Mouse (Mus musculus) limb, embryonic 12.5 days (tissue): ENCODE data around the gene Rfx2. TPM values are rescaled to one million over a fixed set of nuclear protein-coding genes. Genes with fewer than 3 reads are reported as not detected.

ENCODE experiments used
- ATAC-seq: fragments of 200-750 bp; cut with Nextera tagmentation; 2 replicates; pipeline ENCODE4 v1.8.0; 2017; ENCODE audit warnings: low read depth, moderate TSS enrichment; ENCODE audit not compliant: insufficient number of reproducible peaks, insufficient read depth, low FRiP score, low TSS enrichment
- H3K27ac ChIP-seq: fragments of 300-500 bp; sonication (generic); 2 replicates; pipeline ENCODE4 v1.5.1; 2016; ENCODE audit warnings: mild to moderate bottlenecking, moderate library complexity
- H3K27me3 ChIP-seq: fragments of 300-500 bp; sonication (generic); 2 replicates; pipeline ENCODE4 v1.6.1; 2016; ENCODE audit warnings: mild to moderate bottlenecking, moderate library complexity
- H3K36me3 ChIP-seq: fragments of 300-500 bp; sonication (generic); 2 replicates; pipeline ENCODE4 v1.6.1; 2016; ENCODE audit warnings: mild to moderate bottlenecking, moderate library complexity
- H3K4me1 ChIP-seq: fragments of 300-500 bp; sonication (generic); replicated peaks from 2 replicates; pipeline ENCODE4 v1.6.1; 2016
- H3K4me2 ChIP-seq: fragments of 300-500 bp; sonication (generic); 2 replicates; pipeline ENCODE4 v1.6.1; 2016; ENCODE audit warnings: mild to moderate bottlenecking, moderate library complexity
- H3K4me3 ChIP-seq: fragments of 300-500 bp; sonication (generic); replicated peaks from 2 replicates; pipeline ENCODE4 v1.5.1; 2016; ENCODE audit warnings: mild to moderate bottlenecking
- H3K9ac ChIP-seq: fragments of 300-500 bp; sonication (generic); replicated peaks from 2 replicates; pipeline ENCODE4 v1.6.1; 2016; ENCODE audit warnings: mild to moderate bottlenecking, moderate library complexity
- H3K9me3 ChIP-seq: fragments of 300-500 bp; sonication (generic); 2 replicates; pipeline ENCODE4 v1.6.1; 2016; ENCODE audit warnings: mild to moderate bottlenecking, moderate library complexity
- whole genome bisulfite sequencing: fragments of 180-500 bp; shearing (Covaris S2); methylation state at CpG from one replicate; pipeline ENCODE4 v1.1.7; 2016; 5-methylcytosine and 5-hydroxymethylcytosine counted together
- polyA plus RNA-seq: library from polyadenylated mRNA; unstranded; fragments of >200 nt; fragmentation: Nextera tagmentation; extraction: Ambion mirVana; gene quantifications from 2 replicates; pipeline ENCODE4 v1.2.1, GENCODE M21; 2016

The Rfx2 gene
- polyA plus RNA-seq, 1 experiment from 2014 or later: 4.1 TPM

- Histone ChIP-seq H3K4me3 (peak overlapping the region; percentile 25), H3K4me2 (peak overlapping the region; percentile 46), H3K36me3 (no peaks in the 10 kb centered on the region), H3K9me3 (0 out of 2 replicates have a peak, but pooled peaks cover 9% of the 10 kb centered on the region), H3K9ac (peak overlapping the region; percentile 34; the same call in 1 of the 2 replicates), H3K27ac (no peak overlapping the region), H3K27me3 (peaks cover 73% of the 10 kb centered on the region), H3K4me1 (peaks cover 22% of the 10 kb centered on the region)
- ATAC-seq: peak; percentile 27; the same call in 1 of the 2 replicates
- 21% methylated on average over 69 of the region's 71 CpGs for WGBS
Observed at GRCm38 (mm10) chr17:56751404-56752072, 79.3 kb downstream of the Rfx2 start.

- H3K9me3 ChIP-seq: no peaks in the 10 kb centered on the region
- no peak overlapping the region for H3K4me2 ChIP-seq
- no peak overlapping the region for H3K4me3 ChIP-seq
- no peak overlapping the region for H3K27ac ChIP-seq
- 61% methylated on average over 5 of the region's 5 CpGs for WGBS
- no peaks in the 10 kb centered on the region for H3K4me1 ChIP-seq
- no peak overlapping the region for H3K9ac ChIP-seq
- no peak for ATAC-seq
- no peaks in the 10 kb centered on the region for H3K36me3 ChIP-seq
- peaks cover 8% of the 10 kb centered on the region for H3K27me3 ChIP-seq
Observed at GRCm38 (mm10) chr17:56744173-56744572, 86.6 kb downstream of the Rfx2 start.

GRCm38 (mm10) chr17:56740788-56741160 lies 90.0 kb downstream of the Rfx2 start:
- 80% methylated on average over 16 of the region's 17 CpGs for WGBS
- no peak for ATAC-seq
- H3K27ac ChIP-seq: no peak overlapping the region

GRCm38 (mm10) chr17:56740118-56740787 lies 90.6 kb downstream of the Rfx2 start:
- no peak for ATAC-seq
- Histone ChIP-seq H3K4me1 (no peaks in the 10 kb centered on the region), H3K27ac (no peak overlapping the region), H3K9me3 (no peaks in the 10 kb centered on the region), H3K27me3 (peaks cover 14% of the 10 kb centered on the region), H3K9ac (no peak overlapping the region), H3K36me3 (no peaks in the 10 kb centered on the region), H3K4me2 (no peak overlapping the region), H3K4me3 (no peak overlapping the region)
- 84% methylated on average over 17 of the region's 17 CpGs for WGBS

More at GRCm38 (mm10) chr17:56740788-56741160, 90.0 kb downstream of the Rfx2 start:
- Histone ChIP-seq H3K4me3 (no peak overlapping the region), H3K9me3 (no peaks in the 10 kb centered on the region), H3K4me2 (no peak overlapping the region), H3K4me1 (no peaks in the 10 kb centered on the region), H3K36me3 (no peaks in the 10 kb centered on the region), H3K9ac (no peak overlapping the region), H3K27me3 (peaks cover 14% of the 10 kb centered on the region)

GRCm38 (mm10) chr17:56738221-56738620 lies 92.6 kb downstream of the Rfx2 start:
- H3K36me3 ChIP-seq: no peaks in the 10 kb centered on the region
- no peak overlapping the region for H3K27ac ChIP-seq
- WGBS: 84% methylated on average over 10 of the region's 10 CpGs
- peaks cover 23% of the 10 kb centered on the region for H3K27me3 ChIP-seq
- no peaks in the 10 kb centered on the region for H3K9me3 ChIP-seq
- H3K9ac ChIP-seq: no peak overlapping the region
- H3K4me2 ChIP-seq: no peak overlapping the region
- no peaks in the 10 kb centered on the region for H3K4me1 ChIP-seq
- ATAC-seq: no peak
- no peak overlapping the region for H3K4me3 ChIP-seq

GRCm38 (mm10) chr17:56736534-56736933 lies 94.3 kb downstream of the Rfx2 start:
- no peaks in the 10 kb centered on the region for H3K36me3 ChIP-seq
- no peak overlapping the region for H3K9ac ChIP-seq
- H3K9me3 ChIP-seq: no peaks in the 10 kb centered on the region
- no peak for ATAC-seq
- WGBS: 40% methylated on average over 8 of the region's 8 CpGs
- no peak overlapping the region for H3K27ac ChIP-seq
- H3K27me3 ChIP-seq: peaks cover 27% of the 10 kb centered on the region
- no peak overlapping the region for H3K4me2 ChIP-seq
- H3K4me1 ChIP-seq: no peaks in the 10 kb centered on the region
- H3K4me3 ChIP-seq: no peak overlapping the region

- peaks cover 22% of the 10 kb centered on the region for H3K27me3 ChIP-seq
- H3K4me1 ChIP-seq: peaks cover 36% of the 10 kb centered on the region
- no peak overlapping the region for H3K4me3 ChIP-seq
- 62% methylated on average over 2 of the region's 2 CpGs for WGBS
- H3K9me3 ChIP-seq: no peaks in the 10 kb centered on the region
- no peak for ATAC-seq
- H3K4me2 ChIP-seq: no peak overlapping the region
- 0 out of 2 replicates have a peak, but pooled peaks cover 6% of the 10 kb centered on the region for H3K36me3 ChIP-seq
- no peak overlapping the region for H3K9ac ChIP-seq
- H3K27ac ChIP-seq: no peak overlapping the region
Observed at GRCm38 (mm10) chr17:56729656-56730055, 101.2 kb downstream of the Rfx2 start.

GRCm38 (mm10) chr17:56729151-56729550 lies 101.7 kb downstream of the Rfx2 start:
- H3K27ac ChIP-seq: no peak overlapping the region
- H3K36me3 ChIP-seq: peaks cover 10% of the 10 kb centered on the region; the same call in 1 of the 2 replicates
- no peak overlapping the region for H3K4me3 ChIP-seq
- H3K27me3 ChIP-seq: peaks cover 19% of the 10 kb centered on the region
- H3K4me1 ChIP-seq: peaks cover 36% of the 10 kb centered on the region
- H3K4me2 ChIP-seq: no peak overlapping the region
- H3K9ac ChIP-seq: no peak overlapping the region
- no peak for ATAC-seq
- WGBS: 47% methylated on average over 6 of the region's 6 CpGs
- no peaks in the 10 kb centered on the region for H3K9me3 ChIP-seq

- Histone ChIP-seq H3K27me3 (peaks cover 15% of the 10 kb centered on the region; the same call in 1 of the 2 replicates), H3K9me3 (no peaks in the 10 kb centered on the region), H3K4me3 (no peak overlapping the region), H3K9ac (no peak overlapping the region; the same call in 1 of the 2 replicates), H3K4me1 (peaks cover 44% of the 10 kb centered on the region), H3K4me2 (no peak overlapping the region), H3K27ac (0 out of 2 replicates have a peak overlapping the region, but pooled peaks have one; percentile 79), H3K36me3 (peaks cover 19% of the 10 kb centered on the region)
- ATAC-seq: no peak
- 15% methylated on average over 12 of the region's 12 CpGs for WGBS
Observed at GRCm38 (mm10) chr17:56728117-56728516, 102.7 kb downstream of the Rfx2 start.

- H3K4me3 ChIP-seq: no peak overlapping the region
Observed at GRCm38 (mm10) chr17:56727659-56728058, 103.2 kb downstream of the Rfx2 start.

GRCm38 (mm10) chr17:56727029-56727649 lies 103.7 kb downstream of the Rfx2 start:
- peak; percentile 16 for ATAC-seq
- peaks cover 29% of the 10 kb centered on the region for H3K36me3 ChIP-seq
- H3K27ac ChIP-seq: peak overlapping the region; percentile 79
- H3K9me3 ChIP-seq: no peaks in the 10 kb centered on the region
- peaks cover 54% of the 10 kb centered on the region for H3K4me1 ChIP-seq
- no peak overlapping the region for H3K9ac ChIP-seq
- H3K27me3 ChIP-seq: peaks cover 13% of the 10 kb centered on the region; the same call in 1 of the 2 replicates
- 0 out of 2 replicates have a peak overlapping the region, but pooled peaks have one; percentile 6 for H3K4me2 ChIP-seq
- H3K4me3 ChIP-seq: no peak overlapping the region
- 3% methylated on average over 7 of the region's 7 CpGs for WGBS

More at GRCm38 (mm10) chr17:56727659-56728058, 103.2 kb downstream of the Rfx2 start:
- Histone ChIP-seq H3K27me3 (peaks cover 13% of the 10 kb centered on the region; the same call in 1 of the 2 replicates), H3K27ac (peak overlapping the region; percentile 79), H3K4me2 (0 out of 2 replicates have a peak overlapping the region, but pooled peaks have one; percentile 6), H3K9ac (no peak overlapping the region), H3K9me3 (no peaks in the 10 kb centered on the region), H3K4me1 (peaks cover 49% of the 10 kb centered on the region), H3K36me3 (peaks cover 24% of the 10 kb centered on the region)
- no peak for ATAC-seq
- WGBS: 6% methylated on average over 12 of the region's 12 CpGs
